Comparison of ENCODE assay signal across 29 mouse cellular contexts in genomic region chr14:39023065-39023464, GRCm38 (mm10).
"Had no signal": no experiment of that assay in that cellular context is flagged by ENCODE, and none has a peak within 500 bp of the region (broad histone marks: within the 10 kb centered on the region; RNA-seq: fewer than 3 reads in every experiment).

No protein-coding gene starts in this region.

- ATAC-seq: forebrain, embryonic 13.5 days; forebrain, embryonic 14.5 days; forebrain, embryonic 15.5 days; forebrain, embryonic 16.5 days; forebrain, postnatal 0 days had no signal

- H3K27ac ChIP-seq: embryonic facial prominence, embryonic 10.5 days; embryonic facial prominence, embryonic 12.5 days; embryonic facial prominence, embryonic 13.5 days; embryonic facial prominence, embryonic 15.5 days; forebrain, embryonic 10.5 days; forebrain, embryonic 12.5 days; forebrain, embryonic 13.5 days; forebrain, embryonic 15.5 days; gastrocnemius, adult 2 months; heart, adult 2 months had no signal

- H3K4me3 ChIP-seq: embryonic facial prominence, embryonic 10.5 days; embryonic facial prominence, embryonic 12.5 days; embryonic facial prominence, embryonic 13.5 days; embryonic facial prominence, embryonic 15.5 days; erythroblast, embryonic 14.5 days; forebrain, embryonic 10.5 days; forebrain, embryonic 12.5 days; forebrain, embryonic 13.5 days; forebrain, embryonic 15.5 days; gastrocnemius, adult 2 months; heart, adult 2 months had no signal

- DNase-seq: cerebellum, adult 2 months; cerebellum, adult 8-10 months; cerebellum, adult 9-10 months; cerebellum, adult 9-11 months; cerebellum, postnatal 10 days; cerebellum, postnatal 14 days; cerebellum, postnatal 25 days; cerebellum, postnatal 36 days; embryo, embryonic 11 days; forebrain, postnatal 0 days; gastrocnemius, adult 2 months; gastrocnemius, postnatal 10 days; gastrocnemius, postnatal 14 days; gastrocnemius, postnatal 25 days; gastrocnemius, postnatal 36 days; heart, adult 11 months; heart, adult 18-20 months; heart, adult 2 months had no signal
